Mouse (Mus musculus): ENCODE measurements around the gene Agbl4. TPM values are rescaled to one million over a fixed set of nuclear protein-coding genes. Genes with fewer than 3 reads are reported as not detected.

Gene Agbl4
- total RNA-seq, 1 experiment: not detected

DNA sequence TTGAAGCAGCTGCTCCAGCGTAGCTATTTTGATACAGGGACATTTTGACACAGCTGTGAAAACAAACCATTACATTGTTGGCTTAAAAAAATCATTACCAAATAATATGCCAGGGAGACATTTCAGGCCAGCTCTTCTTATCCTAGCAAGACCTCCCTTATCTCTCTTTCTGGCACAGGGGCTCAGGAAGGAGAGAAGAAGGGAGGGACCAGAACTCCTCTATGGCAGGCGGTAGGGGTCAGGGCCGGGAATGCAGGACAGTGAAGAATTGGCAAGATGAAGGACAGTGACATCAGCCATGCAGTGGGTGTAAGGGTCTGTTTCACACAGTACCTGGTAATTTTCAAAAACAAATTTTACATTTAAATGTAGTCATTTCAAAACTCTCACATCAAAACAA, 1116.5 kb downstream of the Agbl4 start:
- in situ Hi-C loops (cut with MboI; ENCODE audit: low sequenced_read_pairs in 2 of 2, unreplicated experiment in 2 of 2): no loop called here
- TF ChIP-seq HCFC1 (IDR thresholded peaks at IDR 0.05; ENCODE audit: borderline replicate concordance, insufficient read depth, low read length) (no peak), ZNF384 (IDR thresholded peaks at IDR 0.05; ENCODE audit: low read depth, low read length) (no peak)

DNA sequence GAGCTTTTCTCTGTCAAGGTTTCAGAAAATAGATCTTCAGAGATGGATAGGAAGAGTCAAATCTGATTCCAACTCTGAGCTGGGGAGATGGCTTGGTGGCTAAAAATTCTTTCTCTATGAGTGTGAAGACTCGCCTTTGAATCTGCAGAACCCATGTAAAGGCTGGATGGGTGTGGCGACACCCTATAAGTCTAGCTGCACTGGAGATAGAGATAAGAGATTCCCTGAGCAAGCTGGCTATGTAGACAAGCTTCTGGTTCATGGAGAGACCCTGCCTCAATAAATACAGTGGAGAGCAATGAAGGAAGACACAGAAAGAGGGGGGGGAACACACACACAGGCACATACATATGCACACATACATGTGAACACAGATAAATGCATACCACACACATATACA, 1118.7 kb downstream of the Agbl4 start:
- TF ChIP-seq MAFK (IDR thresholded peaks at IDR 0.05; ENCODE audit: insufficient read depth, low read depth, low read length): no peak
- TF ChIP-seq ZNF384 (IDR thresholded peaks at IDR 0.05; ENCODE audit: low read depth, low read length): no peak
- no peak for TF ChIP-seq CHD2 (IDR thresholded peaks at IDR 0.05; ENCODE audit: low read depth, low read length)
- DNase-seq (ENCODE audit: low read depth, low spot score): no peak
- Histone ChIP-seq H3K4me1 (ENCODE audit: control insufficient read depth in 2 of 2, insufficient read depth in 2 of 2, low read length in 2 of 2, poor library complexity in 1 of 2) (no peaks in the 10 kb centered on the region), H3K27ac (ENCODE audit: insufficient read depth, low read depth, low read length, poor library complexity, severe bottlenecking) (no peak overlapping the region), H3K36me3 (ENCODE audit: control insufficient read depth, insufficient read depth, low read length, poor library complexity, severe bottlenecking) (no peaks in the 10 kb centered on the region), H3K4me3 (ENCODE audit: insufficient read depth in 1 of 2, low read depth in 1 of 2, low read length in 2 of 2, poor library complexity in 1 of 2, severe bottlenecking in 1 of 2) (no peak overlapping the region), H3K9ac (ENCODE audit: insufficient read depth, low read depth, low read length, poor library complexity, severe bottlenecking) (no peak overlapping the region), H3K9me3 (ENCODE audit: control insufficient read depth, insufficient read depth, low read depth, low read length) (no peaks in the 10 kb centered on the region)
- in situ Hi-C loops (cut with MboI; ENCODE audit: low sequenced_read_pairs in 2 of 2, unreplicated experiment in 2 of 2): no loop called here

More for the DNA sequence above, 1116.5 kb downstream of the Agbl4 start:
- no peak overlapping the region for H3K4me3 ChIP-seq (ENCODE audit: insufficient read depth in 1 of 2, low read depth in 1 of 2, low read length in 2 of 2, poor library complexity in 1 of 2, severe bottlenecking in 1 of 2)
- no peaks in the 10 kb centered on the region for H3K9me3 ChIP-seq (ENCODE audit: control insufficient read depth, insufficient read depth, low read depth, low read length)
- no peaks in the 10 kb centered on the region for H3K36me3 ChIP-seq (ENCODE audit: control insufficient read depth, insufficient read depth, low read length, poor library complexity, severe bottlenecking)
- no peak for DNase-seq (ENCODE audit: low read depth, low spot score)
- H3K27ac ChIP-seq (ENCODE audit: insufficient read depth, low read depth, low read length, poor library complexity, severe bottlenecking): no peak overlapping the region
- H3K4me1 ChIP-seq (ENCODE audit: control insufficient read depth in 2 of 2, insufficient read depth in 2 of 2, low read length in 2 of 2, poor library complexity in 1 of 2): peaks cover 0 to 1% of the 10 kb centered on the region in 2 experiments; a peak in 1 of 4 replicates
- no peak overlapping the region for H3K9ac ChIP-seq (ENCODE audit: insufficient read depth, low read depth, low read length, poor library complexity, severe bottlenecking)

DNA sequence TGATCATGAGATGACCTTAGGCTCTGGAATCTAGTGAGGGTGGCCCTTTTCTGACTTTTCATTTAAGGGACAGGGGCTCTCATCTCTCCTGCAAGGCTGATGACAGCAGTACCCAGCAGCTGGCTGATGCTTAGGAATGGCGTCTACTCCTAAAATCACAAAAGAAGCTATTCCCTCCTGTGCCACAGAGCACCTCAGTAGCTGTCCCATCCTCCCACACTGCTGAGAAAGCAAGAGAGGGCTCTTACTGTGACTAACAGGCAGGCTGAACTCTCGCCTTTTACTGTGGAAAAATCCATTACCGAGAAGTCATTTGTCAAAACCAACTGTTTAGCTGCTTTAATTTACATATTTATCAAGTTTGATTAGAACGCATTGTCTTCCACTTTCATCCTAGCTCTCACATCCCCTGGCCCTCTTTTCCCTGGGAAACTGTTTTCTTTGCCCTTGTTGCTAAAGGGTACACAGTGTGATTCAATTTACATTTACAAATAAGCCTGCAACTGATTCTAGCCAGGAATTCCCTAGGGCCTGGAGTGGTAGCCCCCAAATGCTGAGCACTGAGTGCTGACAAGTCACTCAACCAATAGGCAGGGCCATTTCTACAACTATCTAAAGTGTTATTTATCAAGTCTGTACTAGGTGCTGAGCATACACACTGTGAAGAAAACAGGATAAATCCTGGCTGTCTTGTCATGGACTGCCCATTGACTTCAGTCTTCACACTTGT, 1119.8 kb downstream of the Agbl4 start:
- Histone ChIP-seq H3K9ac (ENCODE audit: insufficient read depth, low read depth, low read length, poor library complexity, severe bottlenecking) (no peak overlapping the region), H3K9me3 (ENCODE audit: control insufficient read depth, insufficient read depth, low read depth, low read length) (no peaks in the 10 kb centered on the region), H3K4me3 (ENCODE audit: insufficient read depth in 1 of 2, low read depth in 1 of 2, low read length in 2 of 2, poor library complexity in 1 of 2, severe bottlenecking in 1 of 2) (no peak overlapping the region), H3K4me1 (ENCODE audit: control insufficient read depth in 2 of 2, insufficient read depth in 2 of 2, low read length in 2 of 2, poor library complexity in 1 of 2) (no peaks in the 10 kb centered on the region), H3K36me3 (ENCODE audit: control insufficient read depth, insufficient read depth, low read length, poor library complexity, severe bottlenecking) (no peaks in the 10 kb centered on the region), H3K27ac (ENCODE audit: insufficient read depth, low read depth, low read length, poor library complexity, severe bottlenecking) (no peak overlapping the region)
- in situ Hi-C loops (cut with MboI; ENCODE audit: low sequenced_read_pairs in 2 of 2, unreplicated experiment in 2 of 2): no loop called here
- TF ChIP-seq ZNF384 (IDR thresholded peaks at IDR 0.05; ENCODE audit: low read depth, low read length) (no peak), MAFK (IDR thresholded peaks at IDR 0.05; ENCODE audit: insufficient read depth, low read depth, low read length) (no peak), ZC3H11A (IDR thresholded peaks at IDR 0.05; ENCODE audit: borderline replicate concordance, low read depth, low read length) (no peak), HCFC1 (IDR thresholded peaks at IDR 0.05; ENCODE audit: borderline replicate concordance, insufficient read depth, low read length) (no peak), CHD2 (IDR thresholded peaks at IDR 0.05; ENCODE audit: low read depth, low read length) (no peak)
- DNase-seq (ENCODE audit: low read depth, low spot score): no peak

DNA sequence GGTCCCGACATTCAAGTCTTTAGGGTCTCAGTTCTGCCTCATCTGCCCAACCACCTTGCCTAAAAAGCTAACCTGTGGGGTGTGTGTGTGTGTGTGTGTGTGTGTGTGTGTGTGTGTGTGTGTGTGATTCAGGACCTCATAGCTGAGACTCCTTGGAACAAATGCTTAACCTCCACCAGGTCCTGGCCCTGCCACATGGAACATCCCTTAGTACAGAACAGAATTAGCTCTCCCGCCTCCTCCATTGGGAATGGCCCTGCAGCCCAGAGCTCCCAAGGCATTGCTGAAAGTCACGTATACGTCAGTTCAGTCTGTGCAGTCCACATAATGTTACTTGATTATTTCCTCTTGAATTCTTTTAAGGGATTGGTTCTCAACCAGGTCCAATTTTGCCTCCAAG, 1120.7 kb downstream of the Agbl4 start:
- DNase-seq (ENCODE audit: low read depth, low spot score): no peak
- no peaks in the 10 kb centered on the region for H3K4me1 ChIP-seq (ENCODE audit: control insufficient read depth in 2 of 2, insufficient read depth in 2 of 2, low read length in 2 of 2, poor library complexity in 1 of 2)
- H3K36me3 ChIP-seq (ENCODE audit: control insufficient read depth, insufficient read depth, low read length, poor library complexity, severe bottlenecking): no peaks in the 10 kb centered on the region
- no peaks in the 10 kb centered on the region for H3K9me3 ChIP-seq (ENCODE audit: control insufficient read depth, insufficient read depth, low read depth, low read length)
- no peak overlapping the region for H3K27ac ChIP-seq (ENCODE audit: insufficient read depth, low read depth, low read length, poor library complexity, severe bottlenecking)
- in situ Hi-C loops (cut with MboI; ENCODE audit: low sequenced_read_pairs in 2 of 2, unreplicated experiment in 2 of 2): no loop called here
- no peak overlapping the region for H3K9ac ChIP-seq (ENCODE audit: insufficient read depth, low read depth, low read length, poor library complexity, severe bottlenecking)
- no peak overlapping the region for H3K4me3 ChIP-seq (ENCODE audit: insufficient read depth in 1 of 2, low read depth in 1 of 2, low read length in 2 of 2, poor library complexity in 1 of 2, severe bottlenecking in 1 of 2)
- TF ChIP-seq CHD2 (IDR thresholded peaks at IDR 0.05; ENCODE audit: low read depth, low read length) (no peak), HCFC1 (IDR thresholded peaks at IDR 0.05; ENCODE audit: borderline replicate concordance, insufficient read depth, low read length) (no peak), ZNF384 (IDR thresholded peaks at IDR 0.05; ENCODE audit: low read depth, low read length) (no peak), MAFK (IDR thresholded peaks at IDR 0.05; ENCODE audit: insufficient read depth, low read depth, low read length) (no peak), ZC3H11A (IDR thresholded peaks at IDR 0.05; ENCODE audit: borderline replicate concordance, low read depth, low read length) (no peak)

DNA sequence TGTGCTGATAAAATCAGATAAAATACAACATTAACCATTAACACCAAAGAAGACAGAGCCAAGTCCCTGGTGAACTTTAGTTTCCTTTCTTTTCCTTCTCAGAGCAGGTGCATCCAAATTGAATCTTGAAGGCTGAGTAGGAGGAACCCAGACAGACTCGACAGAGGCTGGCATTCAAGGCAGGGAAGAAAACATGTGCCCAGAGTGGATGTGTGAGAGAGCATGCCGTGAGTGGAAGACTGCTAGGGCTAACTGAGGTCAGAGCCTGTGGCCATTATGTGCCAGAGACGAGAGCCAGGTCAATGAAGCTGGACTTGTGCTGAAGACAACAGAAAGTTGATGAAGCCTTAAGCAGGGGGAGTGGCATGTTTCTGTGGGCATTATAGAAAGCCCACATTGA, 1121.8 kb downstream of the Agbl4 start:
- DNase-seq (ENCODE audit: low read depth, low spot score): no peak
- no peak overlapping the region for H3K27ac ChIP-seq (ENCODE audit: insufficient read depth, low read depth, low read length, poor library complexity, severe bottlenecking)
- H3K9ac ChIP-seq (ENCODE audit: insufficient read depth, low read depth, low read length, poor library complexity, severe bottlenecking): no peak overlapping the region
- in situ Hi-C loops (cut with MboI; ENCODE audit: low sequenced_read_pairs in 2 of 2, unreplicated experiment in 2 of 2): no loop called here
- no peaks in the 10 kb centered on the region for H3K4me1 ChIP-seq (ENCODE audit: control insufficient read depth in 2 of 2, insufficient read depth in 2 of 2, low read length in 2 of 2, poor library complexity in 1 of 2)
- no peaks in the 10 kb centered on the region for H3K36me3 ChIP-seq (ENCODE audit: control insufficient read depth, insufficient read depth, low read length, poor library complexity, severe bottlenecking)
- TF ChIP-seq CHD2 (IDR thresholded peaks at IDR 0.05; ENCODE audit: low read depth, low read length) (no peak), HCFC1 (IDR thresholded peaks at IDR 0.05; ENCODE audit: borderline replicate concordance, insufficient read depth, low read length) (no peak), ZC3H11A (IDR thresholded peaks at IDR 0.05; ENCODE audit: borderline replicate concordance, low read depth, low read length) (no peak), MAFK (IDR thresholded peaks at IDR 0.05; ENCODE audit: insufficient read depth, low read depth, low read length) (no peak), ZNF384 (IDR thresholded peaks at IDR 0.05; ENCODE audit: low read depth, low read length) (no peak)
- no peak overlapping the region for H3K4me3 ChIP-seq (ENCODE audit: insufficient read depth in 1 of 2, low read depth in 1 of 2, low read length in 2 of 2, poor library complexity in 1 of 2, severe bottlenecking in 1 of 2)
- H3K9me3 ChIP-seq (ENCODE audit: control insufficient read depth, insufficient read depth, low read depth, low read length): no peaks in the 10 kb centered on the region

Data from ES-E14 (cell line).